Mouse (Mus musculus) CD4-positive, CD25-positive, alpha-beta regulatory T cell, adult 9 weeks (primary cell): ENCODE measurements around the gene Sult3a1. TPM values are rescaled to one million over a fixed set of nuclear protein-coding genes. Genes with fewer than 3 reads are reported as not detected.

ENCODE experiments used
- polyA plus RNA-seq: library from polyadenylated mRNA; unstranded; fragments of 100-300 nt; shearing (Covaris generic); gene quantifications from one replicate; pipeline ENCODE4 v1.2.1, GENCODE M21; 2017

The Sult3a1 gene
- polyA plus RNA-seq: not detected

GRCm38 (mm10) chr10:33857421-33857820 is at the start of gene Sult3a1:
Gene Sult3a1, plus strand, starts transcription at chr10:33857721.

GRCm38 (mm10) chr10:33904530-33905481 is 47.3 kb downstream of the Sult3a1 start, which contains the start of gene Rsph4a:
Gene Rsph4a, plus strand, starts transcription at chr10:33905111.

Other genes with a start within 250 kb of the Sult3a1 start
- gene Clvs2, start 233.0 kb upstream of the Sult3a1 start, polyA plus RNA-seq: not detected
- not detected for gene Sult3a2, start 71.0 kb upstream of the Sult3a1 start, polyA plus RNA-seq
- gene Rsph4a, start 47.4 kb downstream of the Sult3a1 start, polyA plus RNA-seq: not detected
- gene Zup1, start 93.5 kb downstream of the Sult3a1 start, polyA plus RNA-seq: 62.2 TPM
- gene Rwdd1, start 161.9 kb downstream of the Sult3a1 start, polyA plus RNA-seq: 63.0 TPM
- not detected for gene Trappc3l, start 179.9 kb downstream of the Sult3a1 start, polyA plus RNA-seq
- gene Calhm4, start 186.6 kb downstream of the Sult3a1 start, polyA plus RNA-seq: not detected
- not detected for gene Calhm5, start 238.8 kb downstream of the Sult3a1 start, polyA plus RNA-seq